Mouse (Mus musculus) myocyte (in vitro differentiated cells): ENCODE data around the gene Stk31.

Source experiments
- CEBPB ChIP-seq: IDR thresholded peaks from 2 replicates; pipeline ENCODE4 v1.6.1; 2011; ENCODE audit warnings: mild to moderate bottlenecking, moderate library complexity; ENCODE audit not compliant: poor library complexity, insufficient read depth, severe bottlenecking
- E2F4 ChIP-seq: IDR thresholded peaks from one replicate; pipeline ENCODE4 v1.6.1; 2011; ENCODE audit warnings: mild to moderate bottlenecking, control low read depth, moderate library complexity; ENCODE audit not compliant: insufficient read depth
- MAX ChIP-seq: IDR thresholded peaks from one replicate; pipeline ENCODE4 v1.6.1; 2011; ENCODE audit warnings: low read depth, mild to moderate bottlenecking, control low read depth
- MYOD1 ChIP-seq, 3 experiments: IDR thresholded peaks; one replicate each; pipeline ENCODE4 v1.6.1; 2011; ENCODE audit warnings: control low read depth in 2 of 3, low read depth in 2 of 3, mild to moderate bottlenecking in 2 of 3, moderate library complexity in 1 of 3; ENCODE audit not compliant: insufficient read length in 2 of 3, control insufficient read depth in 1 of 3
- MYOG ChIP-seq, 3 experiments: IDR thresholded peaks; one replicate each; pipeline ENCODE4 v1.6.1; 2011; ENCODE audit warnings: control low read depth in 2 of 3, low read depth in 2 of 3, mild to moderate bottlenecking in 2 of 3; ENCODE audit not compliant: insufficient read length in 2 of 3, control insufficient read depth in 1 of 3, insufficient read depth in 1 of 3
- POLR2A ChIP-seq: IDR thresholded peaks from one replicate; pipeline ENCODE4 v1.6.1; 2011; ENCODE audit warnings: low read depth, mild to moderate bottlenecking, control low read depth, moderate library complexity; ENCODE audit not compliant: insufficient read length
- REST ChIP-seq: IDR thresholded peaks from one replicate; pipeline ENCODE4 v1.6.1; 2011; ENCODE audit warnings: mild to moderate bottlenecking, control low read depth, moderate library complexity; ENCODE audit not compliant: insufficient read depth, insufficient read length
- SRF ChIP-seq: IDR thresholded peaks from one replicate; pipeline ENCODE4 v1.6.1; 2011; ENCODE audit warnings: low read depth; ENCODE audit not compliant: control insufficient read depth, insufficient read length
- TCF12 ChIP-seq: IDR thresholded peaks from one replicate; pipeline ENCODE4 v1.6.1; 2011; ENCODE audit warnings: mild to moderate bottlenecking, control low read depth; ENCODE audit not compliant: poor library complexity, insufficient read depth, severe bottlenecking
- TCF3 ChIP-seq: IDR thresholded peaks from one replicate; pipeline ENCODE4 v1.6.1; 2011; ENCODE audit warnings: low read depth, control low read depth; ENCODE audit not compliant: insufficient read length
- USF1 ChIP-seq: IDR thresholded peaks from one replicate; pipeline ENCODE4 v1.6.1; 2011; ENCODE audit warnings: low read depth, mild to moderate bottlenecking, control low read depth, moderate library complexity

- TF ChIP-seq POLR2A (no peak), TCF3 (no peak), CEBPB (no peak), MAX (no peak), MYOG (IDR thresholded peaks at IDR 0.05; ENCODE audit: control insufficient read depth in 1 of 3, insufficient read depth in 1 of 3, insufficient read length in 2 of 3, low read depth in 2 of 3) (no peak), E2F4 (no peak), MYOD1 (IDR thresholded peaks at IDR 0.05; ENCODE audit: control insufficient read depth in 1 of 3, insufficient read length in 2 of 3, low read depth in 2 of 3) (no peak), USF1 (no peak), SRF (no peak), TCF12 (no peak), REST (no peak)
Observed at GRCm38 (mm10) chr6:49483205-49483604, 87.8 kb downstream of the Stk31 start.
